Mouse (Mus musculus): ENCODE results near the gene Dpysl5. TPM values are rescaled to one million over a fixed set of nuclear protein-coding genes. Genes with fewer than 3 reads are reported as not detected.
A peak's percentile ranks its signal among the peaks of the same experiment; 100 is the strongest.

The Dpysl5 gene
- polyA plus RNA-seq, 1 experiment from 2014 or later, result 7.3 TPM

GRCm38 (mm10) chr5:30802724-30803467 is 91.5 kb downstream of the Dpysl5 start:
- Histone ChIP-seq H3K4me3 (ENCODE audit: low read depth, low read length) (no peak overlapping the region), H3K9ac (no peak overlapping the region), H3K4me1 (ENCODE audit: insufficient read depth) (no peaks in the 10 kb centered on the region; the same call in 1 of the 2 replicates), H3K36me3 (ENCODE audit: insufficient read depth) (no peaks in the 10 kb centered on the region), H3K27me3 (ENCODE audit: insufficient read depth, low read length) (no peaks in the 10 kb centered on the region), H3K4me2 (no peak overlapping the region), H3K27ac (ENCODE audit: low read depth) (no peak overlapping the region), H3K9me3 (ENCODE audit: low read depth, low read length) (no peaks in the 10 kb centered on the region)
- DNase-seq (peak; percentile 51), ATAC-seq (ENCODE audit: insufficient read depth) (no peak; the same call in 1 of the 2 replicates)
- 55% methylated on average over 12 of the region's 12 CpGs for WGBS
- no peak for TF ChIP-seq CTCF (IDR thresholded peaks at IDR 0.05; ENCODE audit: low read depth)

DNA sequence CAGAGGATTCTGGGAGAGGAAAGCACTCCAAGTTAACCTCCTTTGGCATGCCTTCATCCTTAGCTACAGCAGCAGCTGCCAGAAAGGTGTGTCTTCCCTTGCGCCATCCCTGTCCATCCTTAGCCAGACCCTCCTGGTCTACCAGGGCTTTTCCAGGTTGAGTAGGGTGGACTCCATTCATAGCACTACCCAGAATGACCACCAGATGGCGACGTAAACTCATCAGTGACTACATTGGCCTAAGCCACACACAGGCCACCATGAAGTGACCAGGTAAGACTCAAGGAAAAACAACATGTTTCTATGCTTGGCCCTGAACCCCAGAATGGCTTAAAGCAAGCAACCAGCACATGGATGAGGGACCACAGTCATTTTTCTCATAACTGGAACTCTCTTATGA is 94.7 kb downstream of the Dpysl5 start:
- no peak overlapping the region for H3K4me3 ChIP-seq (ENCODE audit: low read depth, low read length)
- WGBS, result 4% methylated on average over 3 of the region's 3 CpGs
- no peaks in the 10 kb centered on the region for H3K9me3 ChIP-seq (ENCODE audit: low read depth, low read length)
- no peak overlapping the region for H3K4me2 ChIP-seq
- no peak overlapping the region for H3K9ac ChIP-seq
- no peak overlapping the region for H3K27ac ChIP-seq (ENCODE audit: low read depth)
- peak; percentile 99 for TF ChIP-seq CTCF (IDR thresholded peaks at IDR 0.05; ENCODE audit: low read depth)
- no peaks in the 10 kb centered on the region for H3K27me3 ChIP-seq (ENCODE audit: insufficient read depth, low read length)
- ATAC-seq (ENCODE audit: insufficient read depth) (peak; percentile 65), DNase-seq (peak; percentile 96)
- H3K36me3 ChIP-seq (ENCODE audit: insufficient read depth), result no peaks in the 10 kb centered on the region
- H3K4me1 ChIP-seq (ENCODE audit: insufficient read depth), result no peaks in the 10 kb centered on the region; the same call in 1 of the 2 replicates

GRCm38 (mm10) chr5:30814424-30815119 is 103.2 kb downstream of the Dpysl5 start, which contains the start of gene Mapre3:
Gene Mapre3, plus strand, starts transcription at chr5:30814641.
- Histone ChIP-seq H3K4me2 (peak within 1 kb of the TSS; percentile 84), H3K27me3 (ENCODE audit: insufficient read depth, low read length) (no peaks in the 10 kb centered on the region), H3K9me3 (ENCODE audit: low read depth, low read length) (no peaks in the 10 kb centered on the region), H3K36me3 (ENCODE audit: insufficient read depth) (no peaks in the 10 kb centered on the region), H3K4me3 (ENCODE audit: low read depth, low read length) (peak within 1 kb of the TSS; percentile 73), H3K9ac (peak within 1 kb of the TSS; percentile 72), H3K4me1 (ENCODE audit: insufficient read depth) (peaks cover 4% of the 10 kb centered on the region; the same call in 1 of the 2 replicates), H3K27ac (ENCODE audit: low read depth) (peak within 1 kb of the TSS; percentile 37; the same call in 1 of the 2 replicates)
- DNase-seq (peak; percentile 95), ATAC-seq (ENCODE audit: insufficient read depth) (peak; percentile 95)
- WGBS, result under 1% methylated on average over 59 of the region's 59 CpGs
- no peak for TF ChIP-seq CTCF (IDR thresholded peaks at IDR 0.05; ENCODE audit: low read depth)

DNA sequence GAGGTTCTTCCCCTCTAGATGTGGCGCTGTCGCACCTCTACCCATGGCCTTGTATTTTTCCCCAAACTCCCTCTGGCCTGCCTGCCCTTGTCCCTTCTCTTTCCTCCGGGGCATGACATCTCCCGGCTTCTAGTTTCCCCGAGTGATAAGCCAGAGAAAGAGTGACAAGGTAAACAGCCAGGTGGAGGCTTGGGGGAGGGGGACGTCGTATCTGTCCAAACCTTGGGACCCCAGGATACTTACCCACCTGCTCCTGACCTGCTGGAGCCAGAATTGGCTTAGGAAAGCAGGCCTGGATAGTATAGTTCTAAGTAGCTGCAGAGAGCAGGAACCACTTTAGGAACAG is 103.7 kb downstream of the Dpysl5 start:
- WGBS, result 2% methylated on average over 7 of the region's 7 CpGs
- peak overlapping the region; percentile 73 for H3K4me3 ChIP-seq (ENCODE audit: low read depth, low read length)
- H3K27me3 ChIP-seq (ENCODE audit: insufficient read depth, low read length), result no peaks in the 10 kb centered on the region
- peaks cover 4% of the 10 kb centered on the region; the same call in 1 of the 2 replicates for H3K4me1 ChIP-seq (ENCODE audit: insufficient read depth)
- peak overlapping the region; percentile 84 for H3K4me2 ChIP-seq
- TF ChIP-seq CTCF (IDR thresholded peaks at IDR 0.05; ENCODE audit: low read depth), result no peak
- H3K36me3 ChIP-seq (ENCODE audit: insufficient read depth), result no peaks in the 10 kb centered on the region
- no peak overlapping the region for H3K27ac ChIP-seq (ENCODE audit: low read depth)
- H3K9me3 ChIP-seq (ENCODE audit: low read depth, low read length), result no peaks in the 10 kb centered on the region
- DNase-seq (no peak), ATAC-seq (ENCODE audit: insufficient read depth) (no peak; the same call in 1 of the 2 replicates)
- H3K9ac ChIP-seq, result peak overlapping the region; percentile 72

DNA sequence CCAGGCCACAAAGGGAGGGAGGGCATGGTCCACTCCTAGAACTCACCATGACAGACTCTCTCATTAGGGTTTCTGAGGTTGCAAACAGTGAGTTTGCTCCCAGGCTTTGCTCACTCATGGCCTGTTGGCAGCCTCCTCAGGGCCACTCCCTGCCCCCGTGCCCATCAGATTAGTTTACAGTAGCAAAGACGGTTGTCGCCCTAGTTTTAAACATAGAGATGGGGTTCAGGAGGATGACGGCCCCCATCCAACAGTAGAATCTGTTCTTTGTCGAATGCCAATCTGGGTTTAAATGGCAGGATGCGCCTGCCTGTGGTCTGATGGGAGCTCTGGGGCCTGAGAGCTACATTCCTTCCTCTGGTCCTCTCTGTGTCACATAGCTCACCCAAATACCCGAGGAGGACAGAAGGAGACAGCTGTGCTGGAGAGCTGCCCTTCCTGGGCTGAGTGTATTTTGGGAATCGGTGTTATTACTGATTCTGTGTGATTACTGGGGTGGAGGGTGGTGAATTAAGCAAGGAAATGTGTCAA is 105.0 kb downstream of the Dpysl5 start:
- H3K36me3 ChIP-seq (ENCODE audit: insufficient read depth), result no peaks in the 10 kb centered on the region
- WGBS, result 50% methylated on average over 8 of the region's 8 CpGs
- H3K4me1 ChIP-seq (ENCODE audit: insufficient read depth), result peaks cover 4% of the 10 kb centered on the region; the same call in 1 of the 2 replicates
- no peak overlapping the region for H3K9ac ChIP-seq
- no peak overlapping the region for H3K4me3 ChIP-seq (ENCODE audit: low read depth, low read length)
- peak overlapping the region; percentile 13; the same call in 1 of the 2 replicates for H3K4me2 ChIP-seq
- no peak overlapping the region for H3K27ac ChIP-seq (ENCODE audit: low read depth)
- DNase-seq (no peak), ATAC-seq (ENCODE audit: insufficient read depth) (no peak)
- no peaks in the 10 kb centered on the region for H3K27me3 ChIP-seq (ENCODE audit: insufficient read depth, low read length)
- no peak for TF ChIP-seq CTCF (IDR thresholded peaks at IDR 0.05; ENCODE audit: low read depth)
- H3K9me3 ChIP-seq (ENCODE audit: low read depth, low read length), result no peaks in the 10 kb centered on the region

DNA sequence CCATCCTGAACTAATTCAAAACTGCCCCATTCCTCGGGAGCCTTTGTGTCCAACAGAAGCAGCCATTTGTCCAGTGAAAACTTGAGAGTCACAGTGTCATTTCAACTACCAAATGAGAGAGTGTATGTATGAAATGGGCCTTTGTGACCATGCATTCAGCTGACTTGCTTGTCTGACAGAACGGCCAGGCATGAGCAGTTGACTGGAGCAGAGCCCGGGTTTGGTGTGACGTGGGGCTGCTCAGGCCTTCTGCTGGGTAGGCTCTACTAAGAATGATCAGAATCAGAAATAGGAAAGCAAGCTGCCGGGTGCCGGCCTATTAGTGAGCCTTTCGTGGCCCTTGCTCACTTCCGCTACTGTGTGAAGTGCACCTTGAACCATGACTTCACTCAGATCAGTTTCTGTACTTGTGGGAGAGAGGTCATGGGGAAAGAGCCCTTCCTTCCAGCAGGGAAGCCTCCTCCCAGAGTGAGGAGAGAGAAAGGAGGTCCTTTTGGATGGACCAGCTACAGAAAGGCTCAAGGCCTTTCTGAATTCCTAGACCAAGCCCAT is 107.5 kb downstream of the Dpysl5 start:
- H3K36me3 ChIP-seq (ENCODE audit: insufficient read depth), result no peaks in the 10 kb centered on the region
- no peak overlapping the region for H3K4me2 ChIP-seq
- ATAC-seq (ENCODE audit: insufficient read depth) (no peak), DNase-seq (no peak)
- 91% methylated on average over 8 of the region's 8 CpGs for WGBS
- no peaks in the 10 kb centered on the region for H3K27me3 ChIP-seq (ENCODE audit: insufficient read depth, low read length)
- no peak for TF ChIP-seq CTCF (IDR thresholded peaks at IDR 0.05; ENCODE audit: low read depth)
- H3K9ac ChIP-seq, result no peak overlapping the region
- no peaks in the 10 kb centered on the region for H3K9me3 ChIP-seq (ENCODE audit: low read depth, low read length)
- peaks cover 4% of the 10 kb centered on the region; the same call in 1 of the 2 replicates for H3K4me1 ChIP-seq (ENCODE audit: insufficient read depth)
- no peak overlapping the region for H3K4me3 ChIP-seq (ENCODE audit: low read depth, low read length)
- no peak overlapping the region for H3K27ac ChIP-seq (ENCODE audit: low read depth)

Data from lung, embryonic 14.5 days (tissue).